Mouse (Mus musculus) hindbrain, embryonic 10.5 days (tissue): Measurements from ENCODE around the gene Gm35549. TPM values are rescaled to one million over a fixed set of nuclear protein-coding genes. Genes with fewer than 3 reads are reported as not detected.
"Not testable (repeated sequence)": the region's sequence is repeated elsewhere in the genome, so short reads cannot be mapped to it uniquely, and the experiment has no call there.

Source experiments
- DNase-seq: peaks from one replicate; pipeline ENCODE4 v3.0.0-alpha.2; 2017; ENCODE audit warnings: low spot score
- H3K27ac ChIP-seq: fragments of 300-500 bp; sonication (generic); 2 replicates; pipeline ENCODE4 v1.5.1; 2016; ENCODE audit warnings: mild to moderate bottlenecking, moderate library complexity
- H3K27me3 ChIP-seq: fragments of 300-500 bp; sonication (generic); 2 replicates; pipeline ENCODE4 v1.6.1; 2016; ENCODE audit warnings: mild to moderate bottlenecking; ENCODE audit not compliant: poor library complexity, insufficient read depth, severe bottlenecking
- H3K36me3 ChIP-seq: fragments of 300-500 bp; sonication (generic); 2 replicates; pipeline ENCODE4 v1.6.1; 2016; ENCODE audit warnings: mild to moderate bottlenecking, moderate library complexity
- H3K4me1 ChIP-seq: fragments of 300-500 bp; sonication (generic); replicated peaks from 2 replicates; pipeline ENCODE4 v1.6.1; 2016; ENCODE audit warnings: mild to moderate bottlenecking
- H3K4me3 ChIP-seq: fragments of 300-500 bp; sonication (generic); 2 replicates; pipeline ENCODE4 v1.5.1; 2016; ENCODE audit warnings: mild to moderate bottlenecking, moderate library complexity
- H3K9me3 ChIP-seq: fragments of 300-500 bp; sonication (generic); 2 replicates; pipeline ENCODE4 v1.6.1; 2016; ENCODE audit warnings: mild to moderate bottlenecking, moderate library complexity
- WGBS: fragments of 180-500 bp; shearing (Covaris S2); methylation state at CpG from one replicate; pipeline ENCODE4 v1.1.7; 2016; 5-methylcytosine and 5-hydroxymethylcytosine counted together
- polyA plus RNA-seq: library from polyadenylated mRNA; unstranded; fragments of >200 nt; fragmentation: Nextera tagmentation; extraction: Ambion mirVana; gene quantifications from 2 replicates; pipeline ENCODE4 v1.2.1, GENCODE M21; 2016

Gm35549 gene
- polyA plus RNA-seq, 1 experiment from 2014 or later, result not detected

DNA sequence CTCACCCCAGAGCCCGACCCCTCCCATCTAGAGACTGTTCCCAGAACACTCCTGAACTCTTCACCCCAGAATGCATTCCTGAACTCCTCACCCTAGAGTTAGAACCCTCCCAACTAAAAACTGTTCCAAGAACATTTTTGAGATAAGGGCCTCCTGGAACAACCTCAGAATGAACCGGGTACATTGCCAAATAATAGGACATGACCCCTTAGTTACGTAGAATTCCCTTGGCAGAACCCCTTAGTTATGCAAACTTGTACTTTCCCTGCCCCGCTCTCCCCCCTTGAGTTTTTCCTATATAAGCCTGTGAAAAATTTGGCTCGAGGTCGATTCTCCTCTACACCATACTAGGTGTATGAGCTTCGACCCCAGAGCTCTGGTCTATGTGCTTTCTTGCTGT lies 11.3 kb upstream of the Gm35549 start:
- WGBS, result 95% methylated on average over 3 of the region's 7 CpGs
- Histone ChIP-seq H3K9me3 (peaks cover 27% of the 10 kb centered on the region), H3K36me3 (peaks cover 98% of the 10 kb centered on the region)
- not testable (repeated sequence) for DNase-seq, H3K4me1 ChIP-seq, H3K4me3 ChIP-seq, H3K27ac ChIP-seq, H3K27me3 ChIP-seq

DNA sequence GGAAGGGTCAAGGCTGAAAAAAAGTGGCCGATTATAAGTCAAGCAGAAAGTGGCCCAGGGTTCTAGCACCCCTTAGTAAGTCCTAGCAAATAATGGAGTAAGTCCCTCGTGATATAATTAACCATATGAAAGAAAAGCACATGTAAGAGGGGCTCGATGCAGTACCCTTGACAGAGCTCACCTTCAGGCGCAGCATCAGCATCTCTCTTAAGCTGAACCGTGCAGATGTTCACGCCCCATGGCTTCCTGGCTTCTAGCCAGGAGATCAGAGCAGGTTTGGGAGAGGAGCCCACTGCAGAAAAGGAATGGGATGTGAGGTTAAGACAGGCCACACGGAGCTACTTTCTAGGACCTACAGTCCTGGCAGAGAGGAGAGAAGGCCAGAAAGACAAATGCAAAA lies 10.7 kb upstream of the Gm35549 start:
- H3K27ac ChIP-seq, result no peak overlapping the region
- peaks cover 21% of the 10 kb centered on the region for H3K9me3 ChIP-seq
- H3K27me3 ChIP-seq, result no peaks in the 10 kb centered on the region
- WGBS, result 97% methylated on average over 7 of the region's 7 CpGs
- H3K4me1 ChIP-seq, result no peaks in the 10 kb centered on the region
- H3K4me3 ChIP-seq, result no peak overlapping the region
- DNase-seq, result no peak
- H3K36me3 ChIP-seq, result peaks cover 98% of the 10 kb centered on the region

GRCm38 (mm10) chr9:122847811-122848311 lies 4.0 kb upstream of the Gm35549 start:
- H3K27ac ChIP-seq, H3K4me1 ChIP-seq, H3K4me3 ChIP-seq, H3K27me3 ChIP-seq, DNase-seq, H3K9me3 ChIP-seq: not testable (repeated sequence)
- 91% methylated on average over 8 of the region's 8 CpGs for WGBS
- H3K36me3 ChIP-seq, result peaks cover 47% of the 10 kb centered on the region

DNA sequence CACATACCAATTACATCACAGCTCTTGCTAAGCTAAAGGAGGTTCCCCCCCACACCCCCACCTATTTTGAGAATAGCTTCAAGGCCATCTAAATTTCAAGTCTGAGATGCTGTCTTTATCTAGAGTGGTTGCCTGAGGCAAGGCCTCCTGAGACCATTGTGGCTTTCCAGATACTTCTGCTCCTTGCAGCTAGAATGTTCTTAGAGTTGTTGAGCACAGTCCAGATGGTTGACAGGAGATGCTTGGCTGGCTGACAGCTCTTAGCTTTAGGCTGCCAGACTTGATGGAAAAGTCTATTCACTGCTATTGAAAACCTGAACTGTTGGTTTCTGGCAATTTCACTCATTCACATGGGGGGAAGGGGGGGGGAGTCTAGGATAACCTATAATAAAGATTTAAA lies 2.3 kb upstream of the Gm35549 start:
- H3K27ac ChIP-seq, result no peak overlapping the region
- no peaks in the 10 kb centered on the region for H3K27me3 ChIP-seq
- H3K36me3 ChIP-seq, result peaks cover 30% of the 10 kb centered on the region
- no peak for DNase-seq
- H3K9me3 ChIP-seq, result peaks cover 5% of the 10 kb centered on the region; the same call in 1 of the 2 replicates
- no peak overlapping the region for H3K4me3 ChIP-seq
- no peaks in the 10 kb centered on the region for H3K4me1 ChIP-seq

GRCm38 (mm10) chr9:122845621-122846020 lies 1.8 kb upstream of the Gm35549 start:
- Histone ChIP-seq H3K4me3 (no peak overlapping the region), H3K9me3 (peaks cover 5% of the 10 kb centered on the region; the same call in 1 of the 2 replicates), H3K27ac (no peak overlapping the region), H3K27me3 (no peaks in the 10 kb centered on the region), H3K4me1 (no peaks in the 10 kb centered on the region), H3K36me3 (peaks cover 24% of the 10 kb centered on the region)
- WGBS, result 83% methylated on average over 3 of the region's 3 CpGs
- DNase-seq, result no peak

DNA sequence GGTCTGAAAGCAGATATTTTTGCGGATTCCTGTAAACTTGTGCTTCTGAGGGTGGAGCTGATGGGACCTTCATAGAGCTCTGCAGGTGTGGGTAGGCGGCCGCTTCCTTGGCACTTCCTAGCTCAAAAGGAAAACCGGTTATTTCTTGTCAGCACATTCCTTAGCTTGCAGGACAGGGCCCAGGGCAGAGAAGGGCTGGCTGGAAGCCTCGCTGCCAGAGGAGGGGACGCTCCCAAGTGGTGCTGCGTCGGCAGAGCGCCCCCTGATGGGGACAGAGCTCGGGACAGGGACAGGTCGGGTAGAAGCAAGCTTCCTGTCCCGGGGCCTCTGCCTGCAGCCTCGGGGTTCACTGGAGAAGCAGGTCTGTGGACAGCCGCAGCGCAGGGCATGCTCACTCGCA lies 6.2 kb downstream of the Gm35549 start:
- Histone ChIP-seq H3K4me3 (no peak overlapping the region), H3K27me3 (no peaks in the 10 kb centered on the region), H3K4me1 (no peaks in the 10 kb centered on the region), H3K36me3 (peaks cover 17% of the 10 kb centered on the region), H3K9me3 (no peaks in the 10 kb centered on the region), H3K27ac (no peak overlapping the region)
- peak; percentile 42 for DNase-seq
- WGBS, result 26% methylated on average over 16 of the region's 16 CpGs

DNA sequence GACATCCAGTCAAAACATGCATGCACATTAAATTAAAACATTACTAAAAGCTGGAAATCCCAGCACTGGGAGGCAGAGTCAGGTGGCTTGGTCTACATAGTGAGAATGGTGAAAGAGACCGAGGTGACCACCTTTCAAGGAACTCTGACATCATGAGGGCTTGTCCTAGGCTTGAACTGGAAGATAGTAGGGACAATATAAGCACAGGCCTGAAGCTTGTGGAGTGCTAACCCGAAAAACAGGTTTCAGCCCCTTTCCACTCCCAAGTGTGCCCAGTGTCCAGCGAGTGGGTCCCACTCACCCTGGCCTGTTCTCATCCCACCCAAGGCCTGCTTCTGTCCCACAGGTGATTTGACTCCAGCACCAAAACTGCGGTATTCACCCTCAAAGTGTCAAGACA lies 6.6 kb downstream of the Gm35549 start:
- Histone ChIP-seq H3K27me3 (no peaks in the 10 kb centered on the region), H3K4me1 (no peaks in the 10 kb centered on the region), H3K36me3 (peaks cover 17% of the 10 kb centered on the region), H3K9me3 (no peaks in the 10 kb centered on the region), H3K4me3 (no peak overlapping the region), H3K27ac (no peak overlapping the region)
- WGBS, result 88% methylated on average over 4 of the region's 4 CpGs
- no peak for DNase-seq

GRCm38 (mm10) chr9:122836790-122837189 lies 7.0 kb downstream of the Gm35549 start:
- 84% methylated on average over 6 of the region's 6 CpGs for WGBS
- H3K9me3 ChIP-seq, result no peaks in the 10 kb centered on the region
- peaks cover 17% of the 10 kb centered on the region for H3K36me3 ChIP-seq
- DNase-seq, result no peak
- H3K27ac ChIP-seq, result no peak overlapping the region
- H3K4me3 ChIP-seq, result no peak overlapping the region
- H3K4me1 ChIP-seq, result no peaks in the 10 kb centered on the region
- no peaks in the 10 kb centered on the region for H3K27me3 ChIP-seq

DNA sequence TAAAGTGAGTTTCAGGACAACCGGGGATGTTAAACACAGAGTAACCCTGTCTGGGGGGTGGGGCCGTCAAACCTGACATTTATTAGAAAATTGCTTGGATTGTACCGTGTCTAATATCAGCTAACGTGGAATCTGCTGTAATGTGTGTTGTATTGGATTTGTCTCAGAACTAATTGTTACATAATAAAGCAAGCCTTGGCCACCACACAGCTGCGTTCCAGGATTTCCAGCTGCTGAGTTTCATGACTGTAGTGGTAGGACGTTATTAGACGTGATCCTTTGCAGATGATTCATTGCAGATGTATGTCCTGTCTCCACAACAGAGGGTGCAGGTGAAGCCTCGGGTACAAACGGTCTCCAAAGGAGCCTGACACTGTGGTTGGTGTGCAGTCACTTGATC lies 7.7 kb downstream of the Gm35549 start:
- WGBS, result 87% methylated on average over 9 of the region's 9 CpGs
- no peak overlapping the region for H3K27ac ChIP-seq
- H3K4me3 ChIP-seq, result no peak overlapping the region
- H3K27me3 ChIP-seq, result no peaks in the 10 kb centered on the region
- H3K36me3 ChIP-seq, result peaks cover 17% of the 10 kb centered on the region
- no peaks in the 10 kb centered on the region for H3K4me1 ChIP-seq
- no peaks in the 10 kb centered on the region for H3K9me3 ChIP-seq
- DNase-seq, result no peak

GRCm38 (mm10) chr9:122829826-122830380 lies 13.9 kb downstream of the Gm35549 start:
- WGBS, result 86% methylated on average over 4 of the region's 4 CpGs
- no peaks in the 10 kb centered on the region for H3K4me1 ChIP-seq
- no peak for DNase-seq

GRCm38 (mm10) chr9:122826743-122827142 lies 17.1 kb downstream of the Gm35549 start:
- 97% methylated on average over 4 of the region's 4 CpGs for WGBS
- no peak for DNase-seq
- H3K27me3 ChIP-seq, result no peaks in the 10 kb centered on the region
- peaks cover 41% of the 10 kb centered on the region for H3K36me3 ChIP-seq
- no peaks in the 10 kb centered on the region for H3K4me1 ChIP-seq
- no peaks in the 10 kb centered on the region for H3K9me3 ChIP-seq
- H3K27ac ChIP-seq, result no peak overlapping the region
- no peak overlapping the region for H3K4me3 ChIP-seq

More at GRCm38 (mm10) chr9:122829826-122830380, 13.9 kb downstream of the Gm35549 start:
- Histone ChIP-seq H3K4me3 (no peak overlapping the region), H3K9me3 (no peaks in the 10 kb centered on the region), H3K36me3 (peaks cover 38% of the 10 kb centered on the region), H3K27ac (no peak overlapping the region), H3K27me3 (no peaks in the 10 kb centered on the region)

DNA sequence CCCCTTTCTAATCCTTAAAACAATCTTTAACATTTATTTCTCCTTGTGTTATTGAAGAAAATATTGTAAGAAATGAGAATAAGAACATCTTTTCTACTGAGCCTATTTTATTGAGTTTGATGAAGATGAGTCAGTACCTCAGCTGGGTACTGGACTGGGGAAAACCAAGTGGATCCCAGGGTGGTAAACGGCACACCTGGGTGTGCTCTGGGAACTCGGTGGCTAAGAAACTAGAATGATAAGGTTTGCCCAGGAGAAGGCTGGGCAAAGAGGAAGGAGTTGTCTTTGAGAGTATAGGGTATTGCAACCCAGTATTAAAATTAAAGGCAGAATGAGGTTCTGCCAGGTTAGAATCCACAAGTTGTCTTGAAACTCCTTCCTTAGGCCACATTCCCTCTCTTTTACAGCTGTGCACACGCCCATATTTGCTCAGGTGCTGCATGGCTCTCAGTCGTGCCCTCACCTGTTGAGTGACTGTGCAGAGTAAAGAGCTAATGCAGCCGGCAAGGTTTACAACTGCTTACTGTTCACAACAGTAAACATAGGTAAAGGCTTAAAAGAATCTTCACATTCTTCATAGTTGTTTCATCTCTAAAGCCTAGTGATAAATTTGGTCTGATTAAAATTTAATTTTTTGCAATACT lies 20.3 kb downstream of the Gm35549 start:
- 85% methylated on average over 5 of the region's 5 CpGs for WGBS
- Histone ChIP-seq H3K4me1 (no peaks in the 10 kb centered on the region), H3K36me3 (peaks cover 43% of the 10 kb centered on the region), H3K9me3 (no peaks in the 10 kb centered on the region), H3K27ac (no peak overlapping the region), H3K4me3 (no peak overlapping the region), H3K27me3 (no peaks in the 10 kb centered on the region)
- no peak for DNase-seq

- Histone ChIP-seq H3K27ac (no peak overlapping the region), H3K36me3 (peaks cover 14% of the 10 kb centered on the region; the same call in 1 of the 2 replicates), H3K27me3 (no peaks in the 10 kb centered on the region), H3K4me1 (no peaks in the 10 kb centered on the region), H3K9me3 (no peaks in the 10 kb centered on the region), H3K4me3 (no peak overlapping the region)
- DNase-seq, result no peak
- WGBS, result 88% methylated on average over 4 of the region's 4 CpGs
These were observed 28.5 kb downstream of the Gm35549 start for GRCm38 (mm10) chr9:122815239-122815851.
